Mouse (Mus musculus): ENCODE data around the gene Fbxo21.

Gene Fbxo21

GRCm38 (mm10) chr5:118026343-118026742 lies 49.8 kb downstream of the Fbxo21 start:
- DNase-seq, result no peak

GRCm38 (mm10) chr5:118027101-118027697 lies 50.7 kb downstream of the Fbxo21 start:
- no peak for DNase-seq

- DNase-seq, result no peak
These were observed 51.2 kb downstream of the Fbxo21 start, which contains the start of gene Tesc for GRCm38 (mm10) chr5:118027698-118028190. TSS of gene Tesc (plus strand) at chr5:118027743.

GRCm38 (mm10) chr5:118028191-118029034 lies 51.9 kb downstream of the Fbxo21 start:
- no peak for DNase-seq

GRCm38 (mm10) chr5:118029035-118029408 lies 52.5 kb downstream of the Fbxo21 start:
- no peak for DNase-seq

- DNase-seq, result no peak
These were observed 52.9 kb downstream of the Fbxo21 start for GRCm38 (mm10) chr5:118029420-118029819.

- no peak for DNase-seq
These were observed 53.6 kb downstream of the Fbxo21 start for GRCm38 (mm10) chr5:118030022-118030675.

GRCm38 (mm10) chr5:118031059-118031458 lies 54.5 kb downstream of the Fbxo21 start:
- DNase-seq, result no peak

GRCm38 (mm10) chr5:118031508-118031907 lies 55.0 kb downstream of the Fbxo21 start:
- DNase-seq, result no peak

- DNase-seq, result no peak
These were observed 56.8 kb downstream of the Fbxo21 start for GRCm38 (mm10) chr5:118033328-118033727.

- no peak for DNase-seq
These were observed 57.2 kb downstream of the Fbxo21 start for GRCm38 (mm10) chr5:118033740-118034139.

- DNase-seq, result no peak
These were observed 58.1 kb downstream of the Fbxo21 start for GRCm38 (mm10) chr5:118034632-118035031.

GRCm38 (mm10) chr5:118035786-118036185 lies 59.3 kb downstream of the Fbxo21 start:
- DNase-seq, result no peak

- DNase-seq, result no peak
These were observed 60.6 kb downstream of the Fbxo21 start for GRCm38 (mm10) chr5:118036888-118037797.

- no peak for DNase-seq
These were observed 61.4 kb downstream of the Fbxo21 start for GRCm38 (mm10) chr5:118037798-118038484.

GRCm38 (mm10) chr5:118039241-118039668 lies 62.7 kb downstream of the Fbxo21 start:
- DNase-seq, result no peak

GRCm38 (mm10) chr5:118042599-118042998 lies 66.1 kb downstream of the Fbxo21 start:
- DNase-seq, result no peak

- no peak for DNase-seq
These were observed 67.2 kb downstream of the Fbxo21 start for GRCm38 (mm10) chr5:118043761-118044160.

GRCm38 (mm10) chr5:118044907-118045306 lies 68.4 kb downstream of the Fbxo21 start:
- no peak for DNase-seq

- DNase-seq, result no peak
These were observed 68.9 kb downstream of the Fbxo21 start for GRCm38 (mm10) chr5:118045385-118045784.

GRCm38 (mm10) chr5:118047091-118047757 lies 70.7 kb downstream of the Fbxo21 start:
- no peak for DNase-seq
